ENCODE assay signal across 8 mouse cellular contexts in the genomic region with DNA sequence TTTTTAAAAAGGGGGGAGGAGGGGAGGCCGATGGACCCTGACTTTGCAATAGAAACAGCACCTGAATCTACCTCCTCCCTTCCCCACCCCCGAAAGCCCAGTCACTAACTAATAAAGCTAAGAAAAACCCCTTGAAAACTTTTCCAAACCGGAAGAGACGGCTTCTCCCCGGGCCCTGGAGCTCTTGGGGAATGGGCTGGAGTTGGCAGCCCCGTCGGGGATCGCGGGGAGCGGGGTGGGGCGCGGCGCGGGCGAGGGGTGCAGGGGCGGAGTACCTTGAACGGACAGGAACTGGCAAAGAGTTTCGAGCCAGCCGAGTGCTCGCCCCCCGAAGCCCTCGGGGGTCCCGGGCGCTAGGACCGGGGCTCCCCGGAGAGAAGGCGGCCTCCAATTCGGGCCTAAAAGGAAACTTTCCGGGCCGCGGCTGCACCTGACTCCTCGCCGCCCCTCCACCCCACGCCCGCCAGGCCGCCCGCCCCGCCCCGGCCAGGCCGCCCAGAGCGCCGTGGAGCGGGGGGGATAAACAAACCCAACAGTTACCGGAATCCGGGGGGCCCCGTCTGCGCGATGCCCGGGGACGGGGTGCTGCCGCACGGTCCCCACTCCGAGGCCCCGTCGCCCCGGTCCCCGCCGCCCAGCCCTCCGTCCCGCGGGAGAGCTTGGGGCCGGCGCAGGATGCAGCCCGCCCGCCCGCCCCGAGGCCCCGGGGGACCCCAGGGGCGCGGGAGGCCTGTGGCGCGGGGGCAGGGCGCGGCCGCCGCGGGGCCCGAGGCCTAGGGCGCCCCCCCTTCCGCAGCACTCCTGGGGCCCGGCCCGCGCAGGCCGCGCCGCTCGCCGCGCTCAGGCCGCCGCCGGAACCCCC. TPM values are rescaled to one million over a fixed set of nuclear protein-coding genes. Genes with fewer than 3 reads are reported as not detected.
DNase-seq lines count a peak whose midpoint lies in the region; ATAC-seq and TF ChIP-seq lines count a peak whose summit lies in the region.

No protein-coding gene starts in this region.

- H3K4me2 ChIP-seq in forebrain, embryonic 16.5 days (ENCODE audit: low read length), result peak overlapping the region; percentile 94
- peak overlapping the region; percentile 87 for H3K4me2 ChIP-seq in hindbrain, embryonic 11.5 days (replicated peaks; ENCODE audit: low read depth, low read length)

- peaks cover 87% of the 10 kb centered on the region for H3K79me2 ChIP-seq in macrophage (ENCODE audit: inconsistent target)

- ATAC-seq in forebrain, embryonic 16.5 days, result peak; percentile 41
- peak; percentile 62 for ATAC-seq in hindbrain, embryonic 11.5 days (ENCODE audit: low FRiP score)

- H3K9me3 ChIP-seq in ES-E14 (ENCODE audit: control insufficient read depth, insufficient read depth, low read depth, low read length), result no peaks in the 10 kb centered on the region
- no peaks in the 10 kb centered on the region for H3K9me3 ChIP-seq in forebrain, embryonic 16.5 days (ENCODE audit: control insufficient read depth, low read length)
- H3K9me3 ChIP-seq in hindbrain, embryonic 11.5 days (ENCODE audit: control insufficient read depth, low read length), result no peaks in the 10 kb centered on the region

- no peaks in the 10 kb centered on the region for H3K27me3 ChIP-seq in forebrain, embryonic 16.5 days (replicated peaks; ENCODE audit: control insufficient read depth, insufficient read depth, low read length)
- no peaks in the 10 kb centered on the region for H3K27me3 ChIP-seq in hindbrain, embryonic 11.5 days (ENCODE audit: control insufficient read depth, insufficient read depth, low read length)

- DNase-seq in ES-E14 (ENCODE audit: low read depth, low spot score), result no peak
- peak; percentile 70 for DNase-seq in hindbrain, embryonic 11.5 days (ENCODE audit: low spot score)
- DNase-seq in left cerebral cortex, adult 8-10 months (ENCODE audit: low spot score in 2 of 2), result peak; percentile 24 to 39
- DNase-seq in right cerebral cortex, postnatal 4 days, result peak; percentile 61
- peak; percentile 67 for DNase-seq in yolk sac, embryonic 10.5 days (ENCODE audit: low spot score)

- in situ Hi-C loops in ES-E14 (cut with MboI; ENCODE audit: low sequenced_read_pairs in 2 of 2, unreplicated experiment in 2 of 2), result no loop called here

- H3K4me1 ChIP-seq in ES-E14 (ENCODE audit: control insufficient read depth in 2 of 2, insufficient read depth in 2 of 2, low read length in 2 of 2, poor library complexity in 1 of 2), result peaks cover 6 to 9% of the 10 kb centered on the region in 2 experiments
- peaks cover 14% of the 10 kb centered on the region for H3K4me1 ChIP-seq in brown adipose tissue, adult 24 weeks (ENCODE audit: control insufficient read depth, insufficient read depth, insufficient read length, low read length)
- peaks cover 27% of the 10 kb centered on the region for H3K4me1 ChIP-seq in forebrain, embryonic 16.5 days (replicated peaks; ENCODE audit: control insufficient read depth, insufficient read depth, low read length)
- H3K4me1 ChIP-seq in hindbrain, embryonic 11.5 days (replicated peaks; ENCODE audit: control insufficient read depth, insufficient read depth, low read length), result no peaks in the 10 kb centered on the region; the same call in 1 of the 2 replicates

- peak overlapping the region; percentile 99 for H3K27ac ChIP-seq in ES-E14 (ENCODE audit: insufficient read depth, low read depth, low read length, poor library complexity, severe bottlenecking)
- peak overlapping the region; percentile 64 for H3K27ac ChIP-seq in brown adipose tissue, adult 24 weeks (replicated peaks; ENCODE audit: low read depth, low read length)
- peak overlapping the region; percentile 86 for H3K27ac ChIP-seq in forebrain, embryonic 16.5 days (ENCODE audit: low read length)
- peak overlapping the region; percentile 98 for H3K27ac ChIP-seq in hindbrain, embryonic 11.5 days (ENCODE audit: low read depth, low read length)
- peak overlapping the region; percentile 72 for H3K27ac ChIP-seq in macrophage

- peak overlapping the region; percentile 100 for H3K9ac ChIP-seq in ES-E14 (ENCODE audit: insufficient read depth, low read depth, low read length, poor library complexity, severe bottlenecking)
- H3K9ac ChIP-seq in forebrain, embryonic 16.5 days (replicated peaks; ENCODE audit: low read depth, low read length), result peak overlapping the region; percentile 100
- peak overlapping the region; percentile 100 for H3K9ac ChIP-seq in hindbrain, embryonic 11.5 days (ENCODE audit: low read depth, low read length)

- H3K36me3 ChIP-seq in ES-E14 (ENCODE audit: control insufficient read depth, insufficient read depth, low read length, poor library complexity, severe bottlenecking) (peaks cover 4% of the 10 kb centered on the region; the same call in 1 of the 2 replicates), macrophage (ENCODE audit: inconsistent target) (no peaks in the 10 kb centered on the region)
- 0 out of 2 replicates have a peak, but pooled peaks cover 2% of the 10 kb centered on the region for H3K36me3 ChIP-seq in forebrain, embryonic 16.5 days (ENCODE audit: control insufficient read depth, insufficient read depth)
- H3K36me3 ChIP-seq in hindbrain, embryonic 11.5 days (ENCODE audit: control insufficient read depth, insufficient read depth, low read length), result no peaks in the 10 kb centered on the region

- peak overlapping the region; percentile 85 to 100 for H3K4me3 ChIP-seq in ES-E14 (ENCODE audit: insufficient read depth in 1 of 2, low read depth in 1 of 2, low read length in 2 of 2, poor library complexity in 1 of 2, severe bottlenecking in 1 of 2)
- H3K4me3 ChIP-seq in brown adipose tissue, adult 24 weeks (ENCODE audit: insufficient read depth, low read depth, low read length), result peak overlapping the region; percentile 81
- H3K4me3 ChIP-seq in forebrain, embryonic 16.5 days (replicated peaks; ENCODE audit: low read length), result peak overlapping the region; percentile 90
- peak overlapping the region; percentile 86 for H3K4me3 ChIP-seq in hindbrain, embryonic 11.5 days (ENCODE audit: low read depth, low read length)
- H3K4me3 ChIP-seq in macrophage (ENCODE audit: inconsistent target), result peak overlapping the region; percentile 87

- WGBS in forebrain, embryonic 16.5 days, result 1% methylated on average over 53 of the region's 92 CpGs
- 1% methylated on average over 47 of the region's 92 CpGs for WGBS in hindbrain, embryonic 11.5 days
- under 1% methylated on average over 43 of the region's 92 CpGs for WGBS in macrophage (ENCODE audit: missing documents)

TF ChIP-seq in ES-E14, 5 proteins besides CTCF, POLR2A, EP300 and RAD21:
- TF ChIP-seq CHD2 (IDR thresholded peaks at IDR 0.05; ENCODE audit: low read depth, low read length) (no peak), HCFC1 (IDR thresholded peaks at IDR 0.05; ENCODE audit: borderline replicate concordance, insufficient read depth, low read length) (no peak), ZC3H11A (IDR thresholded peaks at IDR 0.05; ENCODE audit: borderline replicate concordance, low read depth, low read length) (no peak), MAFK (IDR thresholded peaks at IDR 0.05; ENCODE audit: insufficient read depth, low read depth, low read length) (no peak)

RNA-seq across cellular contexts. Expression of gene Ino80d, which starts 1.0 kb away (rescaled TPM):
- total RNA-seq in ES-E14 (2012; rRNA removed), result 17.5 and 17.8 TPM in 2 replicates
- polyA plus RNA-seq in brown adipose tissue, adult 24 weeks (2012; ENCODE audit: insufficient read depth, insufficient read length, missing spikeins), result 3.7 and 5.2 TPM in 2 replicates
- polyA plus RNA-seq in forebrain, embryonic 16.5 days (2015; fragmentation: Nextera tagmentation; extraction: Ambion mirVana), result 9.0 and 10.5 TPM in 2 replicates
- polyA plus RNA-seq in hindbrain, embryonic 11.5 days (2014; fragmentation: Nextera tagmentation; extraction: Ambion mirVana), result 10.5 and 16.8 TPM in 2 replicates
- total RNA-seq in left cerebral cortex, adult 8-10 months (2022), result 10 to 100 TPM; 25.6 to 32.7 (median 28.8) TPM
- 100 to 1,000 TPM in 9 of 26 experiments, 10 to 100 TPM in 17; 65.4 to 185 (median 91.0) TPM for total RNA-seq in macrophage (2018; cell fraction: chromatin; rRNA removed)
- 10 to 100 TPM; 19.3 to 40.1 (median 24.8) TPM for total RNA-seq in macrophage (2018; cell fraction: cytosol; rRNA removed)
- total RNA-seq in macrophage (2018; cell fraction: nucleus; rRNA removed), result 100 to 1,000 TPM in 3 of 26 experiments, 10 to 100 TPM in 23; 53.0 to 142 (median 67.5) TPM
- polyA plus RNA-seq in macrophage (2018), result 6.5 to 8.3 TPM (median 7.6 TPM) in 3 replicates
